Mouse (Mus musculus) spleen, adult 2 months (tissue): ENCODE data around the gene Mthfsl.

ENCODE experiments used
- CTCF ChIP-seq: fragments of 200-500 bp; IDR thresholded peaks from 2 replicates; pipeline ENCODE4 v1.5.1; 2011; ENCODE audit warnings: mild to moderate bottlenecking, inconsistent platforms; ENCODE audit not compliant: insufficient read depth, insufficient read length, insufficient replicate concordance; ENCODE audit errors: extremely low read depth
- POLR2A ChIP-seq: fragments of 200-500 bp; IDR thresholded peaks from 2 replicates; pipeline ENCODE4 v1.6.1; 2011; ENCODE audit warnings: low read depth, low read length, inconsistent platforms

- TF ChIP-seq CTCF, result no peak
- TF ChIP-seq POLR2A, result no peak
Measured at GRCm38 (mm10) chr9:88706700-88707099, 13.4 kb downstream of the Mthfsl start.
